Mouse (Mus musculus) testis, adult 2 months (tissue): ENCODE data around the gene 2310034G01Rik. TPM values are rescaled to one million over a fixed set of nuclear protein-coding genes. Genes with fewer than 3 reads are reported as not detected.

ENCODE experiments used
- H3K27ac ChIP-seq: fragments of 200-500 bp; 2 replicates; pipeline ENCODE4 v1.5.1; 2012; ENCODE audit warnings: low read depth, low read length; ENCODE audit not compliant: control insufficient read depth, insufficient read depth
- H3K27me3 ChIP-seq: fragments of 200-500 bp; 2 replicates; pipeline ENCODE4 v1.6.1; 2012; ENCODE audit warnings: mild to moderate bottlenecking, low read length, moderate library complexity; ENCODE audit not compliant: control insufficient read depth, insufficient read depth
- H3K36me3 ChIP-seq: fragments of 200-500 bp; 2 replicates; pipeline ENCODE4 v1.6.1; 2012; ENCODE audit warnings: mild to moderate bottlenecking, low read length; ENCODE audit not compliant: control insufficient read depth, insufficient read depth
- H3K4me1 ChIP-seq: fragments of 200-500 bp; 2 replicates; pipeline ENCODE4 v1.6.1; 2012; ENCODE audit warnings: low read length; ENCODE audit not compliant: control insufficient read depth, insufficient read depth
- H3K4me3 ChIP-seq: fragments of 200-500 bp; 2 replicates; pipeline ENCODE4 v1.5.1; 2012; ENCODE audit warnings: low read depth, mild to moderate bottlenecking, low read length, moderate library complexity, mixed read lengths; ENCODE audit not compliant: control insufficient read depth
- CTCF ChIP-seq: fragments of 200-500 bp; IDR thresholded peaks from 2 replicates; pipeline ENCODE4 v1.5.1; 2012; ENCODE audit warnings: low read depth, mild to moderate bottlenecking, inconsistent platforms, low read length, moderate library complexity; ENCODE audit not compliant: control insufficient read depth, insufficient read depth, insufficient replicate concordance
- POLR2A ChIP-seq: fragments of 200-500 bp; IDR thresholded peaks from 2 replicates; pipeline ENCODE4 v1.6.1; 2012; ENCODE audit warnings: low read depth, mild to moderate bottlenecking, inconsistent platforms, low read length, moderate library complexity; ENCODE audit not compliant: control insufficient read depth
- polyA plus RNA-seq: library from polyadenylated mRNA; depleted of rRNA; stranded (reverse); fragments of >200 nt; gene quantifications from 2 replicates; pipeline ENCODE4 v1.2.3, GENCODE M21; 2012

2310034G01Rik gene
- polyA plus RNA-seq, 1 experiment: 0.49 TPM

GRCm38 (mm10) chr19:46396109-46396508, 46.0 kb upstream of the 2310034G01Rik start:
- Histone ChIP-seq H3K4me3 (peak overlapping the region; percentile 99), H3K36me3 (no peaks in the 10 kb centered on the region; the same call in 1 of the 2 replicates), H3K27me3 (no peaks in the 10 kb centered on the region), H3K27ac (no peak overlapping the region), H3K4me1 (peaks cover 5% of the 10 kb centered on the region; the same call in 1 of the 2 replicates)
- TF ChIP-seq CTCF: no peak
- TF ChIP-seq POLR2A: no peak

GRCm38 (mm10) chr19:46395109-46396009, 45.3 kb upstream of the 2310034G01Rik start, which contains the start of gene Actr1a:
Gene Actr1a (minus strand): TSS chr19:46395748.
- Histone ChIP-seq H3K4me3 (peak within 1 kb of the TSS; percentile 99), H3K4me1 (peaks cover 5% of the 10 kb centered on the region; the same call in 1 of the 2 replicates), H3K27me3 (no peaks in the 10 kb centered on the region), H3K36me3 (no peaks in the 10 kb centered on the region; the same call in 1 of the 2 replicates), H3K27ac (peak within 1 kb of the TSS; percentile 99)
- TF ChIP-seq POLR2A (peak; percentile 96), CTCF (no peak)

GRCm38 (mm10) chr19:46394712-46395108, 44.6 kb upstream of the 2310034G01Rik start:
- peak overlapping the region; percentile 99; the same call in 1 of the 2 replicates for H3K27ac ChIP-seq
- H3K36me3 ChIP-seq: no peaks in the 10 kb centered on the region; the same call in 1 of the 2 replicates
- H3K4me3 ChIP-seq: peak overlapping the region; percentile 99
- H3K27me3 ChIP-seq: no peaks in the 10 kb centered on the region
- H3K4me1 ChIP-seq: peaks cover 5% of the 10 kb centered on the region; the same call in 1 of the 2 replicates
- TF ChIP-seq CTCF: no peak
- TF ChIP-seq POLR2A: no peak

GRCm38 (mm10) chr19:46392018-46392417, 41.9 kb upstream of the 2310034G01Rik start:
- no peak overlapping the region for H3K27ac ChIP-seq
- peaks cover 2% of the 10 kb centered on the region; the same call in 1 of the 2 replicates for H3K4me1 ChIP-seq
- no peaks in the 10 kb centered on the region for H3K27me3 ChIP-seq
- TF ChIP-seq CTCF: no peak; the same call in 1 of the 2 replicates
- no peak for TF ChIP-seq POLR2A
- H3K36me3 ChIP-seq: no peaks in the 10 kb centered on the region; the same call in 1 of the 2 replicates
- no peak overlapping the region for H3K4me3 ChIP-seq

- Histone ChIP-seq H3K27me3 (no peaks in the 10 kb centered on the region), H3K4me3 (no peak overlapping the region), H3K36me3 (no peaks in the 10 kb centered on the region; the same call in 1 of the 2 replicates), H3K4me1 (no peaks in the 10 kb centered on the region; the same call in 1 of the 2 replicates), H3K27ac (no peak overlapping the region)
- no peak for TF ChIP-seq CTCF
- no peak for TF ChIP-seq POLR2A
These were observed 39.8 kb upstream of the 2310034G01Rik start for GRCm38 (mm10) chr19:46389872-46390271.

- Histone ChIP-seq H3K4me1 (no peaks in the 10 kb centered on the region), H3K36me3 (peaks cover 12% of the 10 kb centered on the region), H3K4me3 (no peak overlapping the region), H3K27ac (no peak overlapping the region), H3K27me3 (no peaks in the 10 kb centered on the region)
- TF ChIP-seq CTCF (no peak), POLR2A (no peak)
These were observed 32.2 kb upstream of the 2310034G01Rik start for GRCm38 (mm10) chr19:46382275-46382674.

GRCm38 (mm10) chr19:46375891-46376290, 25.8 kb upstream of the 2310034G01Rik start:
- no peak overlapping the region for H3K27ac ChIP-seq
- no peak for TF ChIP-seq CTCF
- no peak for TF ChIP-seq POLR2A
- H3K4me3 ChIP-seq: no peak overlapping the region
- peaks cover 5% of the 10 kb centered on the region for H3K36me3 ChIP-seq
- H3K4me1 ChIP-seq: peaks cover 3% of the 10 kb centered on the region; the same call in 1 of the 2 replicates
- no peaks in the 10 kb centered on the region for H3K27me3 ChIP-seq
